Mouse (Mus musculus): ENCODE measurements around the gene Cd3d. TPM values are rescaled to one million over a fixed set of nuclear protein-coding genes. Genes with fewer than 3 reads are reported as not detected.

Cd3d gene
- polyA plus RNA-seq, 1 experiment: not detected

DNA sequence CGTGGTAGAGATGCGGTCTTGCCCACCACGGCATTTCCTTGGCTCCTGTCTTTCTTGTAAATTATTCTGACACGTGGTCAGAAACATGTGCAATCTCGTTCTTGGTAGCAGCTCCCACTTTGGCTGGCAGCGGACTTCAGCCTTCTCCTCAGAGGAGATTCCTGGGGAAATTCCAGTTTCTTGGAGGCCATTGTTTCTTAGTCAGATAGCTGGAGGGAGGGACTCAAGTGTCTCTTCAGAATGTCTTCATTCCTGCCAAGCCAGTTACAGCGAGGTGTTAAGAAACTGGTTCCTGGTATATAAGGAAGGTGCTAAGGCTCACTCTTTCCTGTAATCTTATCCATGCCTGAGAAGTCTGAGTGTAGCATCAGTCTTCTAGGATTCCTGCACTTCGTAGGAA is 45.8 kb downstream of the Cd3d start:
- Histone ChIP-seq H3K4me3 (ENCODE audit: insufficient read depth, low read length) (no peak overlapping the region), H3K27ac (ENCODE audit: insufficient read depth, low read length) (no peak overlapping the region), H3K4me1 (ENCODE audit: control insufficient read depth, insufficient read depth, low read length) (peaks cover 4% of the 10 kb centered on the region)
- TF ChIP-seq POLR2A (IDR thresholded peaks at IDR 0.05; ENCODE audit: extremely low read depth, insufficient read depth, low read length) (no peak), CTCF (IDR thresholded peaks at IDR 0.05; ENCODE audit: extremely low read depth, insufficient read depth, low read length) (no peak)

DNA sequence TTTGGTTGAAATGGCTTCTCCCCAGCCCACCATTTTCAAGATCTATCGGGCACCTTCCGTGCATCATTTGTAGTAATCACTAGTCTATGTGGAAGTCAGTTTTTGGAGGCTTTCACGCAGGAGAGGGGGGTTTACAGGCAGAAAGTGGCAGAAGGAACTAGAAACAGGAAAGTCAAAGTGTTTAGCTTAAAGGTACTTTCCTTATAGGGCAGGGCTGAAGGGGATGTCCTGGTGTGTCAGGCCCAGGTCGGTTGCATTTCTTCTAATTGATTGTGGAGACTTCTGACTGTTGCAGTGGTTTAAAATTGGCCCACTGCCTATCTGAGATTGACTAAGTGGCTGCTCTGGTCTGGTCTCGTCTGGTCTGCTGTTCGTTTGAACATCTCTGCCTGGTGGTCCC is 48.8 kb downstream of the Cd3d start:
- Histone ChIP-seq H3K4me1 (ENCODE audit: control insufficient read depth, insufficient read depth, low read length) (peaks cover 4% of the 10 kb centered on the region), H3K27ac (ENCODE audit: insufficient read depth, low read length) (no peak overlapping the region), H3K4me3 (ENCODE audit: insufficient read depth, low read length) (no peak overlapping the region)
- TF ChIP-seq POLR2A (IDR thresholded peaks at IDR 0.05; ENCODE audit: extremely low read depth, insufficient read depth, low read length): no peak
- no peak for TF ChIP-seq CTCF (IDR thresholded peaks at IDR 0.05; ENCODE audit: extremely low read depth, insufficient read depth, low read length)

DNA sequence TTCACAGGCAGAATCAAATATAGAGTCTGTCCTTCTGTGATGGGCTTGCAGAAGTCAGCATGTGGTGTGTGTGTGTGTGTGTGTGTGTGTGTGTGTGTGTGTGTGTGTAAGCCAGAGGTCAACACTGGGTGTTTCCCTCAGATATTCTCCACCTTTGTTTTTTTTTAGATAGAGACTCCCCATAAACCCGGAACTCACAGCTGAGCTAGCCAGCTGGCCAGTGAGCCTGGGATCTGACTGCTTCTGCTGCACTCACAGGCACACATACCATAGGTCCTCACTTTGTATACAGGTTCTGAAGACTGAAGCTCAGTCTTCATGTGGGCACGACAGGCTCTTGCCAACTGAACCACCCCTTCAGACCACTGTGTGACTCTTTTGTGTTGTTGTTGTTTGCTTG is 50.7 kb downstream of the Cd3d start:
- no peak overlapping the region for H3K27ac ChIP-seq (ENCODE audit: insufficient read depth, low read length)
- H3K4me3 ChIP-seq (ENCODE audit: insufficient read depth, low read length): no peak overlapping the region
- H3K4me1 ChIP-seq (ENCODE audit: control insufficient read depth, insufficient read depth, low read length): peaks cover 4% of the 10 kb centered on the region
- no peak for TF ChIP-seq POLR2A (IDR thresholded peaks at IDR 0.05; ENCODE audit: extremely low read depth, insufficient read depth, low read length)
- TF ChIP-seq CTCF (IDR thresholded peaks at IDR 0.05; ENCODE audit: extremely low read depth, insufficient read depth, low read length): no peak

DNA sequence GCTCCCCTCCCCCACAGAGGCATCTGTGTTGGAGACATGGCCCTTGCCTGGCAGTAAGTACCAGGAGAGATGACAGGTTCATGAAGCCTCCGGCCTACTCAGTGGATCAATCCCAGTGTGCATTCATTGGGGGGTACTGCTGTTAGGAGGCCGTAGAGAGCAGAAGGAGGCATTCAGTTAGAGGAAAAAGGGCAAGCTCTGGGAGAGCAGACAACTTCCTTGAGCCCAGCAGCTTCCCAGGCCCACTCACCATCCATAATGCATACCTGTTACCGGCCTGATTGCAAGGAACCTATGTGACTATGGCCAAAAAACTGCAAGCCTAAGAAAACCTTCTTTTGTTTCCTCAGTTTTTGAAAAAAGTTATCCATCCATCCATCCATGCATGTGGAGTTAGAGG is 52.9 kb downstream of the Cd3d start:
- Histone ChIP-seq H3K4me1 (ENCODE audit: control insufficient read depth, insufficient read depth, low read length) (peaks cover 4% of the 10 kb centered on the region), H3K27ac (ENCODE audit: insufficient read depth, low read length) (no peak overlapping the region), H3K4me3 (ENCODE audit: insufficient read depth, low read length) (no peak overlapping the region)
- TF ChIP-seq POLR2A (IDR thresholded peaks at IDR 0.05; ENCODE audit: extremely low read depth, insufficient read depth, low read length) (no peak), CTCF (IDR thresholded peaks at IDR 0.05; ENCODE audit: extremely low read depth, insufficient read depth, low read length) (no peak)

Other genes starting within 250 kb of the Cd3d start
- gene Phldb1, start 246.6 kb upstream of the Cd3d start, polyA plus RNA-seq (2012; rRNA removed): 112 and 131 TPM in 2 replicates
- 47.2 and 48.6 TPM in 2 replicates for gene Arcn1, start 213.9 kb upstream of the Cd3d start, polyA plus RNA-seq (2012; rRNA removed)
- gene Ift46, start 213.9 kb upstream of the Cd3d start, polyA plus RNA-seq (2012; rRNA removed): 91.1 and 95.5 TPM in 2 replicates
- gene Tmem25, start 182.5 kb upstream of the Cd3d start, polyA plus RNA-seq (2012; rRNA removed): 111 and 117 TPM in 2 replicates
- gene Ttc36, start 178.7 kb upstream of the Cd3d start, polyA plus RNA-seq (2012; rRNA removed): 0.61 and 0.62 TPM in 2 replicates
- gene Kmt2a, start 100.5 kb upstream of the Cd3d start, polyA plus RNA-seq (2012; rRNA removed): 28.3 and 28.6 TPM in 2 replicates
- gene Atp5l, start 61.0 kb upstream of the Cd3d start, polyA plus RNA-seq (2012; rRNA removed): 755 and 827 TPM in 2 replicates
- 24.1 and 26.1 TPM in 2 replicates for gene Ube4a, start 16.2 kb upstream of the Cd3d start, polyA plus RNA-seq (2012; rRNA removed)
- gene Cd3g, start 1.4 kb upstream of the Cd3d start, polyA plus RNA-seq (2012; rRNA removed): not detected in 2 replicates
- gene Cd3e, start 27.8 kb downstream of the Cd3d start, polyA plus RNA-seq (2012; rRNA removed): 0.08 TPM in 1 of 2 replicates, not detected in the other
- 1.4 and 2.3 TPM in 2 replicates for gene Mpzl2, start 58.0 kb downstream of the Cd3d start, polyA plus RNA-seq (2012; rRNA removed)
- 3.0 and 3.1 TPM in 2 replicates for gene Mpzl3, start 73.4 kb downstream of the Cd3d start, polyA plus RNA-seq (2012; rRNA removed)
- gene Jaml, start 97.4 kb downstream of the Cd3d start, polyA plus RNA-seq (2012; rRNA removed): 0.36 and 0.52 TPM in 2 replicates
- 123 TPM in 2 replicates for gene Scn2b, start 136.0 kb downstream of the Cd3d start, polyA plus RNA-seq (2012; rRNA removed)
- gene Scn4b, start 156.6 kb downstream of the Cd3d start, polyA plus RNA-seq (2012; rRNA removed): 31.9 and 87.5 TPM in 2 replicates
- gene BC049352, start 200.2 kb downstream of the Cd3d start, polyA plus RNA-seq (2012; rRNA removed): 1.5 and 1.8 TPM in 2 replicates
- 0.13 and 0.25 TPM in 2 replicates for gene Tmprss4, start 222.3 kb downstream of the Cd3d start, polyA plus RNA-seq (2012; rRNA removed)

All from cortical plate, adult 2 months (tissue).